Mouse (Mus musculus) ES-Bruce4 (cell line): ENCODE data around the gene Tulp1. TPM values are rescaled to one million over a fixed set of nuclear protein-coding genes. Genes with fewer than 3 reads are reported as not detected.

Source experiments
- H3K27ac ChIP-seq: 2 replicates; pipeline ENCODE4 v1.5.1; 2012; ENCODE audit warnings: low read length, inconsistent platforms; ENCODE audit not compliant: insufficient read depth
- H3K27me3 ChIP-seq: 2 replicates; pipeline ENCODE4 v1.6.1; 2012; ENCODE audit warnings: mild to moderate bottlenecking, low read length, inconsistent platforms; ENCODE audit not compliant: control insufficient read depth, poor library complexity, insufficient read depth, severe bottlenecking
- H3K36me3 ChIP-seq: 2 replicates; pipeline ENCODE4 v1.6.1; 2012; ENCODE audit warnings: inconsistent platforms, mild to moderate bottlenecking, low read length, moderate library complexity; ENCODE audit not compliant: control insufficient read depth, poor library complexity, insufficient read depth, severe bottlenecking
- H3K4me1 ChIP-seq: one replicate; pipeline ENCODE4 v1.8.1; 2011; ENCODE audit warnings: low read length; ENCODE audit not compliant: control insufficient read depth, insufficient read depth
- H3K4me3 ChIP-seq: 2 replicates; pipeline ENCODE4 v1.5.1; 2011; ENCODE audit warnings: low read depth, mild to moderate bottlenecking, low read length
- H3K9ac ChIP-seq: 2 replicates; pipeline ENCODE4 v1.6.1; 2012; ENCODE audit warnings: low read depth, mild to moderate bottlenecking, inconsistent platforms; ENCODE audit not compliant: poor library complexity, severe bottlenecking
- H3K9me3 ChIP-seq: replicated peaks from 2 replicates; pipeline ENCODE4 v1.6.1; 2012; ENCODE audit warnings: mild to moderate bottlenecking, low read length, inconsistent platforms; ENCODE audit not compliant: control insufficient read depth, poor library complexity, insufficient read depth, severe bottlenecking
- CTCF ChIP-seq: IDR thresholded peaks from one replicate; pipeline ENCODE4 v1.8.1; 2011; ENCODE audit warnings: low read depth, low read length
- EP300 ChIP-seq: IDR thresholded peaks from 2 replicates; pipeline ENCODE4 v1.6.1; 2011; ENCODE audit warnings: low read depth, low read length; ENCODE audit not compliant: insufficient read depth
- POLR2A ChIP-seq: IDR thresholded peaks from one replicate; pipeline ENCODE4 v1.8.1; 2011; ENCODE audit warnings: low read length; ENCODE audit not compliant: insufficient read depth
- polyA plus RNA-seq: library from polyadenylated mRNA; stranded (reverse); fragments of >200 nt; gene quantifications from 2 replicates; pipeline ENCODE4 v1.2.4, GENCODE M21; 2011; ENCODE audit warnings: low read depth; ENCODE audit not compliant: missing spikeins, insufficient read depth, insufficient read length

Tulp1 gene
- polyA plus RNA-seq, 1 experiment: 14.0 TPM

DNA sequence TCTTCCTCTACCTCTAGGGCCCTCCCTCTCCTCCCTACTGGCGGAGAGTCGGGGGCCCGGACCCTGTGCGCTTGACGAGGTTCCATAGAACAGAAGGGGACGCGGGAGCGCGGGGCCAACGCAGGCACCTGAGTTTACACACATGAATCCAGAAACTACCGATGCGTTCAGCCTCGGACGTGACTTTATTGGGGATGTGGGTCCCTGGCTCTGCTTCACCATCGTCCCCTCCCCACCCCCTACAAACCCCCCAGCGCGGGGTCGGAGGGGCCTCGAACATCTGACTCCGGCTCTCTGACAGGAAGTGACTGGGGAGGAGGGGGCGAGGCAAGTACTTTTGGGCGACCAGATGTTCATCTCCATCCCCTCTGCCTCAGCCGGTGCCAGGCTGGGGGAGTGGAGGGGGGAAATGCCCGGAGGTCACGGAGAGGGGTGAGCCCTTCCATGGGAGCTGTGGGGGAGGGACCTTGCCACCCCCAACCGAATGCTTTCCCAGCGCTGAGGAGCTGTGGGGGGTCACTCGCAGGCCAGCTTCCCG lies 13.6 kb downstream of the Tulp1 start:
- no peak overlapping the region for H3K27ac ChIP-seq
- H3K4me3 ChIP-seq: peak overlapping the region; percentile 82
- no peaks in the 10 kb centered on the region for H3K27me3 ChIP-seq
- H3K36me3 ChIP-seq: no peaks in the 10 kb centered on the region
- TF ChIP-seq CTCF (no peak), EP300 (no peak), POLR2A (no peak)
- H3K4me1 ChIP-seq: no peaks in the 10 kb centered on the region
- H3K9me3 ChIP-seq: no peaks in the 10 kb centered on the region
- H3K9ac ChIP-seq: peak overlapping the region; percentile 86

GRCm38 (mm10) chr17:28350466-28351352 lies 14.3 kb downstream of the Tulp1 start, which contains the start of gene Tead3:
Tead3 (minus strand) TSS chr17:28350817.
- Histone ChIP-seq H3K27me3 (no peaks in the 10 kb centered on the region), H3K4me1 (no peaks in the 10 kb centered on the region), H3K27ac (peak within 1 kb of the TSS; percentile 85), H3K36me3 (no peaks in the 10 kb centered on the region), H3K9me3 (no peaks in the 10 kb centered on the region), H3K9ac (peak within 1 kb of the TSS; percentile 86), H3K4me3 (peak within 1 kb of the TSS; percentile 82)
- no peak for TF ChIP-seq CTCF
- peak; percentile 16 for TF ChIP-seq POLR2A
- no peak for TF ChIP-seq EP300

DNA sequence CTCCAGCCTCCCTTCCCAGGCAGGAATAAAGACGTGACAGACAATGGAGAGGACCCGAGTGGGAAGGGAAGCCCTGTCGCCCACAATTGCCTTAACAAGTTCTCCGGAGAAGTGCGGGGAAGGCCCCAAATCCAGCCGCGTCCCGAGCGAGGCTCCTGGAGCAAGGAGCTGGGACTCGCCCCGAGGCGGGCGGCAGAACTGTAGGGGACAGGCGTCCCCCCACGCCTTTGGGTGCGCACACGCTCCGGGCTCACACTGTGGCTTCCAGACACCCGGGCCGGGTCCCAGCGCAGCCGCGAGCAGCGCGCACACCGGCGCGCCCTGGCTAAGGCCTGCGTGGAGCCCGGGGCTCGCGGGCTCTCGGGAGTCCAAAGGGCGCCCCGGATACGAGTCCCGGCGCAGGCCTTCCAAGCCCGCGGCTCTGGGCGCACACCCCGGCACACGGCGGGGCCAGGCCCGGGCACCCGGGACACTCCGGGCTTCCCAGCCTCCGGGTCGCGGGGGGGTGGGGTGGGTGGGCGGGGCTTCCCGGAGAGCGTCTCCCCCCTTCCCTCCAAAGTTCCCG lies 15.0 kb downstream of the Tulp1 start:
- no peak overlapping the region for H3K27ac ChIP-seq
- no peak for TF ChIP-seq CTCF
- no peak for TF ChIP-seq EP300
- no peak for TF ChIP-seq POLR2A
- H3K27me3 ChIP-seq: no peaks in the 10 kb centered on the region
- peaks cover under 1% of the 10 kb centered on the region for H3K4me1 ChIP-seq
- no peaks in the 10 kb centered on the region for H3K36me3 ChIP-seq
- H3K4me3 ChIP-seq: peak overlapping the region; percentile 70
- peak overlapping the region; percentile 86 for H3K9ac ChIP-seq
- H3K9me3 ChIP-seq: no peaks in the 10 kb centered on the region

DNA sequence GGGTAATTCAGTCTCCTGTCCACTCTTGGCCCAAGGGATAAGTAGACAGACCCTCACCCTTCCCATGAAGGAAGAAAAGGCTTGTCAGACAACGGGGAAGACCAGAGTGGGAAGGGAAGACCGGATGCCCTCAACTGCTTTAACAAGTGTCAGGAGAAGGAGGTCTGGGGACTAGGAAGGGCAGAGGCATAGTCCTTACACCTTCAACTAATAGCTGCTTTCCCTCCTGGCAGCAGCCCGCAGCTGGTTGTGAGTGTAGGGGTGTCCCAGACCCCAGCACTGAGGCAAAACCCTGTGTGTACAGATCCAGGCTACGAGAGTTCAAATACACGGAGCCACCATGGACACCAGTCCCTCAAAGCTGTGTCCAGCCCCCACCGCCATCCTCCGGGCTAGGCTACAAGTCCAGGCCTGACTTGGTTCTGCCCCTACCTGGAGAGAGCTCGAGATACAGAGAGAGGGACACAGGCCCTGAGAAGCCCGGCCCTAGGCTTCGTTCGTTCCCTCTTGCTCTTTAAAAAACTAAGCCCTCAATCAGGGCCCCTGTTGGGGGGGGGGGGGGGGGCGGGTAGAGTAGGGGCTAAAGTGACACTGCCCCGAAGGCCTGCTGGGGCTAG lies 15.7 kb downstream of the Tulp1 start:
- Histone ChIP-seq H3K9me3 (no peaks in the 10 kb centered on the region), H3K27ac (no peak overlapping the region), H3K27me3 (no peaks in the 10 kb centered on the region), H3K4me3 (peak overlapping the region; percentile 70), H3K4me1 (peaks cover 6% of the 10 kb centered on the region), H3K9ac (peak overlapping the region; percentile 86), H3K36me3 (no peaks in the 10 kb centered on the region)
- no peak for TF ChIP-seq EP300
- TF ChIP-seq CTCF: no peak
- TF ChIP-seq POLR2A: no peak

DNA sequence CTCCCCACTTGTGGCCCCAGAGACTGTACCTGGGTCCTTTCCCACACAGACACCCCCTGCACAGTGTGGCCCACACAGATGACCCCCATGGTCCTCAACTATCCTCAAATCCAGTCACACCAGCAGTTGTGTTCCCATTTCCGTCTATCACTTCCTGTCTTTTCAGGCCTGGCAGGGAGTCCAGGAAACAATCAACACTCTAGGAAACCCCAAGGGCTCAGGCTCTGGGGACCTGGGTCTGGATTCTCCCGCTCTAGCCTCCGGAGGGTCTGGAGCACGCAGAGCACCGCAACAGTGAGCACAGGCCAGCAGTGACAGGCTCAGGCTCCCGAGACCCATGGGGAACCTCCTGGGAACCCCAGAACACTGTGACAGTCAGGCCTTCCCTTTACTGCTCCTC lies 16.8 kb downstream of the Tulp1 start:
- Histone ChIP-seq H3K9me3 (no peaks in the 10 kb centered on the region), H3K36me3 (no peaks in the 10 kb centered on the region), H3K27me3 (no peaks in the 10 kb centered on the region), H3K4me3 (no peak overlapping the region), H3K9ac (no peak overlapping the region), H3K4me1 (peaks cover 8% of the 10 kb centered on the region), H3K27ac (no peak overlapping the region)
- TF ChIP-seq CTCF (no peak), POLR2A (no peak), EP300 (no peak)
